Mouse (Mus musculus): ENCODE results near the gene Bbs4. TPM values are rescaled to one million over a fixed set of nuclear protein-coding genes. Genes with fewer than 3 reads are reported as not detected.

Bbs4 gene
- total RNA-seq, 2 experiments from 2014 or later, result 5.1 to 6.7 TPM

- no peak for DNase-seq (ENCODE audit: low spot score in 2 of 2)
These were observed 56.9 kb downstream of the Bbs4 start for GRCm38 (mm10) chr9:59296419-59296818.

GRCm38 (mm10) chr9:59292493-59292875, 60.8 kb downstream of the Bbs4 start:
- DNase-seq (ENCODE audit: low spot score in 2 of 2), result no peak

GRCm38 (mm10) chr9:59291688-59292492, 61.4 kb downstream of the Bbs4 start:
- DNase-seq (ENCODE audit: low spot score in 2 of 2), result no peak

GRCm38 (mm10) chr9:59290957-59291687, 62.2 kb downstream of the Bbs4 start, which contains the start of gene Adpgk:
Gene Adpgk, plus strand, starts transcription at chr9:59291558.
- DNase-seq (ENCODE audit: low spot score in 2 of 2), result peak; percentile 93 to 97

- no peak for DNase-seq (ENCODE audit: low spot score in 2 of 2)
These were observed 63.7 kb downstream of the Bbs4 start for GRCm38 (mm10) chr9:59289529-59290115.

GRCm38 (mm10) chr9:59288685-59289410, 64.5 kb downstream of the Bbs4 start:
- no peak for DNase-seq (ENCODE audit: low spot score in 2 of 2)

- no peak for DNase-seq (ENCODE audit: low spot score in 2 of 2)
These were observed 65.2 kb downstream of the Bbs4 start for GRCm38 (mm10) chr9:59288058-59288457.

- DNase-seq (ENCODE audit: low spot score in 2 of 2), result no peak
These were observed 67.7 kb downstream of the Bbs4 start for GRCm38 (mm10) chr9:59285614-59286013.

- DNase-seq (ENCODE audit: low spot score in 2 of 2), result no peak
These were observed 70.7 kb downstream of the Bbs4 start for GRCm38 (mm10) chr9:59282683-59282986.

- DNase-seq (ENCODE audit: low spot score in 2 of 2), result peak; percentile 78 to 80
These were observed 71.2 kb downstream of the Bbs4 start for GRCm38 (mm10) chr9:59281871-59282682.

- DNase-seq (ENCODE audit: low spot score in 2 of 2), result no peak
These were observed 72.4 kb downstream of the Bbs4 start for GRCm38 (mm10) chr9:59280888-59281287.

GRCm38 (mm10) chr9:59278694-59279093, 74.6 kb downstream of the Bbs4 start:
- no peak for DNase-seq (ENCODE audit: low spot score in 2 of 2)

- DNase-seq (ENCODE audit: low spot score in 2 of 2), result no peak
These were observed 75.1 kb downstream of the Bbs4 start for GRCm38 (mm10) chr9:59278199-59278598.

GRCm38 (mm10) chr9:59274846-59275455, 78.4 kb downstream of the Bbs4 start:
- DNase-seq (ENCODE audit: low spot score in 2 of 2), result no peak

- no peak for DNase-seq (ENCODE audit: low spot score in 2 of 2)
These were observed 80.1 kb downstream of the Bbs4 start for GRCm38 (mm10) chr9:59273199-59273598.

Other genes with a start within 250 kb of the Bbs4 start
- 10 to 100 TPM; 17.3 to 17.6 TPM for gene Adpgk, start 62.0 kb downstream of the Bbs4 start, total RNA-seq (2021)
- 100 to 1,000 TPM in 1 of 2 experiments, 10 to 100 TPM in 1; 92.5 to 101 TPM for gene Arih1, start 133.1 kb upstream of the Bbs4 start, total RNA-seq (2021)
- gene Hexa, start 186.0 kb upstream of the Bbs4 start, total RNA-seq (2021), result 10 to 100 TPM; 30.0 to 35.1 TPM
- gene Tmem202, start 186.3 kb upstream of the Bbs4 start, total RNA-seq (2021), result under 1 TPM; 0.42 to 0.65 TPM
- under 1 TPM in 1 of 2 experiments, not detected in 1; 0.15 TPM for gene Celf6, start 224.4 kb upstream of the Bbs4 start, total RNA-seq (2021)

All from gastrocnemius, postnatal 4 days (tissue).